Mouse (Mus musculus): ENCODE results near the gene Ugt1a6b.

Gene Ugt1a6b

DNA sequence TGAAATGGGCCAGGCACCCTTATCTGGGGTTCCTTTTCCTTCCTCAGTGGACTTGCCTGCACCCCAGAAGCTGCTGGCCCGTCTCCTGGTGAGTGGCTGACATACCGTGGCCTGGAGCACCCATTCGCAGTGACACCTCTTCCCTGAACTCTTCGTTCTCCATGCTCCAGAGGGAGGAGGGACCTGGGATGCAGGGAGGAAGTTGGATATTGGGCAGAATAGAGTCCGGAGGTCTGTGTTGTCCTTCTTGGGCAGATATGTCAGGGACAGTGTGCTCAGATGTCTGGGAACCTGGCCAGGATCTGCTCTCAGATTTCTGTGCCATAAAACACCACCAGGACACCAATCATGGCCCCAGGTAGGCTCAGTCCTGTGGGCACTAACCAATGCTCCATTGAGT is 137.0 kb downstream of the Ugt1a6b start:
- DNase-seq (ENCODE audit: low spot score) = no peak

DNA sequence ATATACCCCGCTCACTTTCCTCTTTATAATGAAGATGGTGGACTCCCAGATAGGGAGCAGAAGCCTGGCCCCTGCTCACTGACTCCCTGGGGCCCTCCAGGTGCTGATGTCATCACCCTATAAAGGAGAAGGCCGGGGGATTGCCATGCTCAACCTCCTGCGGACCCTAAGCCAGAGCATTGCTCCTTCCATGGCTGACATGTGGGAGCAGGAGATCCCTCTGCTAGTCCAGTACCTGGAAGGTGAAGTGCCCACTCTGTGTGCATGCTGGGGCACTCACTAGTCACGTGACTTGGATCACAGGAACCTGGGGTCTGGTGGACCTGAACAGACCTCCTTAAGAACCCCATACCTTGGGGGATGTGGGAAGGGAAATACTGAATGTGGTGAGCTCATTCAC is 137.5 kb downstream of the Ugt1a6b start:
- DNase-seq (ENCODE audit: low spot score) = no peak

DNA sequence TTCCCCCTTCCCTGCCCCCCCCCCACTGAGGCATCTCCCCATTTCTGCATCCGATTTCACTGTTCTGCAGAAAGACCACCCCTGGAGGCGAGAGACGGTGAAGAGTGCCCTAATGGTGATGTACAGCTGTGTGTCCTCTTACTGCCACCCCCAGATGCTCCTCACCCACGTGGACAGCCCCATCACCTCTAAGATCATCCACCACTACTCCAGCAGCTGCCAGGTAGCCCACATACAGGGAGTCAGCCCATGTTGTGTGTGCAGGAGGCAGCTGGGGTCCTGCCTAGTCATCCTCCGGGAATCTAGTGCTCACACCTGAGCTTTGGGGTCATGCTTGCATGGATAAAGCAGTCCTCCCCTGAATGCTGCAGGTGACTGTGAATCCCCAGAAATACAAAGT is 140.8 kb downstream of the Ugt1a6b start:
- DNase-seq (ENCODE audit: low spot score) = no peak

DNA sequence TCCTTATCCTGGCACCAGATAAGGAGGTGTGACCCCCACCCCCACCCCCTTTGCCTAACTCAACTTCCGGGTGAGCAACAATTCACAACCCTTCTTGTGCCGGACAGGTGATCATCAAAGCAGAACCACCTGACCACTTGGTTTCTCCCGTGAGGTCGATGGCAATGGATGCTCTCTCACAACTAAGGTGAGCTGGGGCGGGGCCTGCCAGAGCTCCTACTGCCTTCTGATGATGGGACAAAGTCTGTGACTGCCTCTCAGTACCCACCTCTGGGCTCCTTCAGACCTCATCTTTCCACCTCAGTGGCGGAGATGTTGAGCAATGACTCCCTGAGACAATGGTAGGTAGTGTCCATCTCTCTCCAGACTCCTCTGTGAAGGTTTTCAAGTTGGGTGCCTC is 142.8 kb downstream of the Ugt1a6b start:
- DNase-seq (ENCODE audit: low spot score) = no peak

DNA sequence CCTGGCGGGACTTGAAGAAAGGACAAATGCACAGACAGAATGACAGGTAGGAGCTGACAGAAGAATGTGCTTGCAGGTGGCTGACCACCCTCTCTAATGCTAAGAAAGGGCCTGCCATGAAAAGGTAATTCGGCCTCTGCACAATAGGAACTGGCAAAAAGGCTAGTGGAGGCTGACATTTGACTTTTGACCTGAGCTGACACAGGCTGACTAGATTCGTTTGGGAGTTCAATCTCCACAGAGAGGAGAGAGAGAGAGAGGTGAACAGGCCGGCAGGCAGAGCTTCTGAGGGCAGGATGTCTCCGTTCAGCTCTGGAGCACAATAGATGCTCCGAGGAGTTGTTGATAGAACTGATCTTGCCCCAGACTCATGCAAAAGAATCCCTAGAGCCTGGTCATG is 143.3 kb downstream of the Ugt1a6b start:
- DNase-seq (ENCODE audit: low spot score) = no peak

DNA sequence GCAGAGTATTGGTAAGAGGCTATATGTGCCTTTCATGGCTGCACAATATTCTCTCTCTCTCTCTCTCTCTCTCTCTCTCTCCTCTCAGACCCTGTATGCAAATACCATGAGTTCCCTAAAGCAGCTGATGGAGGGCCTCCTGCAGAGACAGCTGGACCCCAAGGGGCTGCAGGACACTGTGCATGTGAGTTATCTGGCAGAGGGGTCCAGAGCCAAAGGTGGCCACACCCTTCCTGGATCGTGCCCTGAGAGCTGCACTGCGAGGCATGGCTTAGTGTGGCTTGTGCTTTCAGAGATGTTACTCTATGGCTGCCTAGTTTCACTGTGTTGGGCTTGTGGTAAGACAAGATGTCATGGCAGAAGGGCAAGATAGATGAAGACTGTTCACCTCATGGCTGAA is 144.6 kb downstream of the Ugt1a6b start:
- no peak for DNase-seq (ENCODE audit: low spot score)

DNA sequence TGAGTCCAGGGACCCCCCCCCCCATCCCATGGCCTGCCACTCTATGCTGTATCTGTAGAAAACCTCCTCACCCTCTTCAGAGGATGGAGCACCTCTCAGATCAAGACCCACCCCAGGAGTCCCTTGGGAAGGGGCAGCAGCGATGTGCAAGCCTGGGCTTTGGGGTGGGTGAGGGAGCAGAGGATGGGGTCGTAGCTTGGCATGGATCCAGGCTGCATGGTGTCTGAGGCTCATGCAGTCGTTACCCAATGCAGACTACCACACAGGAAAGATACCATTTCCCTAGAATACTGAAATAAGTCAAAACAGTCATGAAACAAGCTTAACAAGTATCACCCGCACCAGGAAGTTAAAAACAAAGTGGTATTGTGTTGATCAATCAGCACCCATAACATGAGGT is 145.6 kb downstream of the Ugt1a6b start:
- DNase-seq (ENCODE audit: low spot score) = no peak

DNA sequence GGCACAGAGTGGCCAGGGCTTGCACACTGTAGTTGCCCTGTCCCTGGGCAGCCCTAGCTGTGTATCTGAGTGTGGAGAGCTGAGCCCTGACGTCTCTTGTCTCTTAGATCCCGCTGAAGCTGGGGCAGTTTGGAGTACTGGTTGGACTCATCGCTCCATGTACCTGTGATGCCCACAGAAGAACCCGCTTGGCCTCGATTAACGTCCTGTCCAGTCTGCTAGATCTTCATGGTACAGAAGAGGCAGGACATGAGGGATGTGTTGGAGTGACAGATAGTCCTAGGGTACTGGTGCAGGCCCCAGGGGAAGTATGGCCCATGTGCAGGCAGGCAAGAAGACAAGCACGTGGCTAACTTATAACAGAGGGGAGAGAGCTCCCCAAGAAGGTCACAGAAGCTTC is 146.5 kb downstream of the Ugt1a6b start:
- DNase-seq (ENCODE audit: low spot score) = no peak

DNA sequence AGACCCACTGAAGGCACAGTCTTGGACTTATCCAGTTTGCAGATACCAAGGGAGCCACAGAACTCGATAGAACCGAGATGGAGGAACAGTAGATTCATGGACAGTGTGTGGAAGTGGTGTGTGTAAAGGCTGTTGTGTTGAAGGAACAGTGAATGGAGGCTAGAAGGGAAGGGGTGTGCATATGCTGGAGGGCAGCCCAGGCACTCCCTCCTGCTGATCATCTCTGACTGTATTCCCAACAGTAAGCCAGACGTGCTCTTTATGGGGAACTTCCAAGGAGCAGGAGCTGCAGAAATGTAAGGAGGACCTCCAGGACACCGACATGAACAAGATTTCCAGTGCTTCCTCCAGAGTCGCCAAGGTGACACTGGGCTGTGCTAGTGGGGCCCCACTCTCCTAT is 147.0 kb downstream of the Ugt1a6b start:
- DNase-seq (ENCODE audit: low spot score) = no peak

DNA sequence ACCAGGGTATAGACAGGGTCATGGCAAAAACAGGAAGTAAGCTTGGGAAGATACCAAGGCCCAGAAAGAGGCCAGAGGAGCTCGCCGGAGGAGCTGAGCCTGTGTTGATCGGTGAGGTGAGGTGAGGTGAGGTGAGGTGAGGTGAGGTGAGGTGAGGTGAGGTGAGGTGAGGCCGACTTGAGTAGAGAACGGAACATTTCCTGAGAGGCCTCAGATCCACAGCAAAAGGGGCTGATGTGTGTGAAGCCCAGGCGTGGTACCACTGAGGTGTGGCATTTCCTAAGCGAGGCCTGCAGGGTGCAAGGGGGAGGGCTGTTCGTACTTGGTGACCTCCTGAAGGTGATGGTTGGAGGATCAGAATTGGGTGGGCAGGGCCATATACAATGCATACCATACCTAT is 150.1 kb downstream of the Ugt1a6b start:
- DNase-seq (ENCODE audit: low spot score) = no peak

DNA sequence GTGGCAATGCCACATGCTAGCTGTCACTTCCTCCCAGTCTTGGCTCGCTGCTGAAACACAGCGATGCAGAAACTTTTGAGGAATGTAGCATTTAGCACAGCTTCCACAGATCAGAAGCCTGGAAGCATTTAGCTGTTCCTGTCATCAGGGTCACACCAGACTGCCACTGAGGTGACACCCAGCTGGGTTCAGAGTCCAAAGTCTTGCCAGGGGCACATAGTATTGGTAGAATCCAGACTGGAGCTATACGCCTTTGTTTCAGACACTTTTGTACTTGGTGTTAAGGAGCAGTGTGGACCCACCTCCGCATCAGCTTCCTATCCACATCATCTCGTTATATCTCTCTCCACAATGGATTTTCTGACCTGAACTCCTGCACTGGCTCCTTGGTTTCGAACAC is 150.5 kb downstream of the Ugt1a6b start:
- DNase-seq (ENCODE audit: low spot score) = no peak

DNA sequence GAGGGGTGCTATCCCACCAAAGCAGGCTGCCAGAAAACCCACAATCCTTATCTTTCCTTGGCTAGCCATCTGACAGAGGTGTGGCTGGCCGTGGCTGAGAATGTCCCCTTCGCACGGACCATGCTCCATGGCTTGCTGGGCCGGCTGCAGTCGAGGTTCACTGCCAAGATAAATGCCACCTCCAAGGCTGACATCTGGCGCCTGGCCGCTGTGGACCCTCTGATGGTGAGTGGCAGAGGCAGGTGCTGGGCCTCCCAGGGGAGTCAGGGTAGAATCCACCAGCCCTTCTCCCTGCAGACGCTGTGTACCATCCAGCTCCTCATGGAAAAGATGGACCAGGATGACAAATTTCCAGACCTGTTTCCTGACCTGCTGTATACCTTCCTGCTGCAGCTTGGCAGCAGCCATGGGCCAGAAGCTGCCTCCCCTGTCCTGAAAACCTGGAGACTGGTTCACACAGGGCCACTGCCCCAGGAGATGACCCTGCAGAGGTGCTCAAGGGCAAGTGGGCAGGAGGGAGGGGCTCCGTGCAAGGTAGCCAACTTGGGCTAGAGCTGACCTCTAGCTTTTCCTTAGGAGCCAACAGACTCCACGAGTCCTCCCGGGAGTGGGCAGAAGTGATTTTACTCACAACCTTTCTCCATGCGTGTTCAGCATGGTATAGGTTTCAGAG is 151.9 kb downstream of the Ugt1a6b start:
- no peak for DNase-seq (ENCODE audit: low spot score)

DNA sequence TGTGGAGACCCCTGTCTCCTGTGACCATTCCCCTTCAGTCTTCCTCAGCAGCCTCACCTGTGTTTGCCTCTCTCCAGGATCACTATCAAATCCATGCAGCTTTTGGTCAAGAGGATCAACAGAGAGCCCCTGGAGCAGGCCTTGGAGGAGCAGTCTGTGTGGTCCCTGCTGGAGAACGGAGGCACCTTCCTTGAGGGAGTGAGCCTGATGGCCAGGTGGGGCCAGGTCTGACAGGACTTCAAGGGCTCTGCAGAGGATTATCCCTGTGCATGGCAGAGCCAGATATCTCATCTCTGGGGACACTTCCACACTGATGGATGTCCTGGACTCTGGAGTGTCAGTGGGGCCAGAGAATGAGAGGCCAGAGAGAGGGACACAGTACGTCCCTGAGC is 152.4 kb downstream of the Ugt1a6b start:
- no peak for DNase-seq (ENCODE audit: low spot score)

DNA sequence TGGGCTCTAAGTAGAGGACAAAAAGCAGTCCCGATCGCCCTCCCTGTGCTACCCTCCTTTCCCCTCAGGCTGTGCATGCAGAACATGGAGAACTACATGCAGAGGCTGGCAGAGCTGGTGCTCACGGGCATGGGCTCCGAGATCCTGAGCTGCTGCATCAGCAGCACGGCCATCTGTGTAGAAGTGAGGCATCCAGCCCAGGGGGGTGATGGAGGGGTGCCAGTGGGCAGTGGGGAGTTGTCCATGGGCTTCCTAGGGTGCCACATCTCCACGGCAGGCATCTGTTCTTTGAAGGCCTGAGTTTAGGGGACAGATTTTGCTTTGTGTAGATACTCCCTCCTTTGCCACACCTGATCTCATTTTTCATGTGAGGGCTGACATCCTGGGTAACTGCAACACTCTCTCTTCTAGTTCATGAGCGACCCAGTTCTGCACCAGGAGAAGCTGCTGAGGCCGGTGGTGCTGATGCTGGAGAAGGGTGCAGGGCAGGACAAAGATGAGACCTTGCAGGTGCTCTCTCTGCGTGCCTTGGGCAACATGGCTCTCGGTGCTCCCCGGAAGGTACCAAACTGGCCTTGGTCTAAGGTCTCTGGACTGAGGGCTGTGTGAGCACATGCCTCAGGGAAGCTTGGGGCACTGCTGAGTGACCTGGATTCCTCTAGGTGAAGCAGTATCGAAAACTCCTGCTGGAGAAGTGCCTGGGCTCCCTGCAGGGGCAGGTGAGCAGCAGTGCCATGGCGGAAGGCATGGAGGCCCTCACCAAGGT is 153.1 kb downstream of the Ugt1a6b start:
- no peak for DNase-seq (ENCODE audit: low spot score)

DNA sequence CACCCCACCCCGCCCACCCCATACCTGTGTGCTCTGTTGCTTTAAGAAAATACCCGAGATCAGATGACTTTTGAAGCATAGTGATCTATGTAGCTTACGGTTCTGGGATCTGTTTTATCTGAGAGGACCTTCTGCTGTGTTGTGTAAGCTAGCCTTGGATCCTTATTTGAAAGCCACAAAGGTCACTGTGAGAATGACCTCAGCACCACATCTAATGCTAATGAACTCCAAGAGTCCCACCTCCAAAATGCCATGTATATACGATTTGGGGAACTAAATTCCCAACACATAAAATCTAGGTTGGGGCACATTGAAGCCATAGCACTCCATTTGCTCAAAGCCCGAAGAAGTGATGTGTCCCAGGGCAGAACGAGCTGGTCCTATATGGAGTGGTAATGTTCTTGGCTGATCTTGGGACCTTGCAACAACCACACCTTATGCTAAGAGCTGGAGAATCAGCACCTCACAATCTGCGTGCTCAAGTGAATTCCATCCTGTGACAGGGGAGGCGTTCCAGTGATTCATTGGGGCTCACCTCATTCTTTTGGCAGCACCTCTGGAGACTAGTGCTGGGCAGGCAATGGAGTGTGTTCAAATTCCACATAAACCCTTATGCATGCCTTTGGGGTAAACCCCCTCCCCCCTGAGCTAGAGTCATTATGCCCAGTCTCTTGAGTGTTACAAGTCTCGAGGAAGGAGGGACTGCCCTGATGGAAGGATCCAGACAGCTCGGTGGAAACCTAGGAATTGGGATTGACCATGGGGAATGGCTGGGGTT is 154.0 kb downstream of the Ugt1a6b start:
- no peak for DNase-seq (ENCODE audit: low spot score)

DNA sequence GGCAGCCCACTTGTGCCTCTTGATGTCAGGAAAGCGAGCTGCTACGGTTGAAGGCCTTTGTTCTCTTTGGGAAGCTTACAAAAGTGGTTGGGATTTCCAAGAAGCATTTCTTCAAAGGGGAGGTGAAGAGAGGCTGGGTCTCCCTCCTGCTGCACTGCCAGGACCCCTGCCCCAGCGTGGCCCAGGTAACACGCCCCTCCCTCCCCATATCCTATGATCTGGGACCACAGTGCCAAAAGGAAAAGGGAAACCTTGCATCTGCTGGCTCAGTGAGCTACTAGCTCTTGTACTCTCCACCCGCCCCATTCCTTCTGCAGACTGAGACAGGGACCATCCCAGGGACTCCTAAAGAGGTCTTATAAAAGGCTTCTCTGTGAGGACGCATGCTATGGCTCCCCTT is 154.6 kb downstream of the Ugt1a6b start:
- no peak for DNase-seq (ENCODE audit: low spot score)

DNA sequence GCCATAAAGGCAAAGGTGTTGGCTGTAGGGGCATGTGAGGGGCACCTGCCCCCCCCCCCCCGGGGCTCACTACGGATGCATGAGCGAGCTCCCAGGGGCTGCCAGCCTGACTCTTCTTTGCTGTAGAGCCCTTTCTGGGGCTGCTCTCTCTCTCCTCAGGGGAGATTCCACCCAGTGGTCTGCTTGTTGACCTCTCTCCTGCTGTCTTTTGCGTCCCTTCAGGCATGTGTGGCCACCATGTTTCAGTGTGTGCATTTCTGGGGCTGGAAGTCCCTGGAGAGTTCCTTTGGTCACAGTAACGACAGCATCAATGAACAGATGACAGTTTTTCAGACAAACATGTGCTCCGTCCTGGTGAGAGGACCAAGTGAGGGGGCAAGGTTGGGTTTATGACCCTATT is 155.3 kb downstream of the Ugt1a6b start:
- no peak for DNase-seq (ENCODE audit: low spot score)

DNA sequence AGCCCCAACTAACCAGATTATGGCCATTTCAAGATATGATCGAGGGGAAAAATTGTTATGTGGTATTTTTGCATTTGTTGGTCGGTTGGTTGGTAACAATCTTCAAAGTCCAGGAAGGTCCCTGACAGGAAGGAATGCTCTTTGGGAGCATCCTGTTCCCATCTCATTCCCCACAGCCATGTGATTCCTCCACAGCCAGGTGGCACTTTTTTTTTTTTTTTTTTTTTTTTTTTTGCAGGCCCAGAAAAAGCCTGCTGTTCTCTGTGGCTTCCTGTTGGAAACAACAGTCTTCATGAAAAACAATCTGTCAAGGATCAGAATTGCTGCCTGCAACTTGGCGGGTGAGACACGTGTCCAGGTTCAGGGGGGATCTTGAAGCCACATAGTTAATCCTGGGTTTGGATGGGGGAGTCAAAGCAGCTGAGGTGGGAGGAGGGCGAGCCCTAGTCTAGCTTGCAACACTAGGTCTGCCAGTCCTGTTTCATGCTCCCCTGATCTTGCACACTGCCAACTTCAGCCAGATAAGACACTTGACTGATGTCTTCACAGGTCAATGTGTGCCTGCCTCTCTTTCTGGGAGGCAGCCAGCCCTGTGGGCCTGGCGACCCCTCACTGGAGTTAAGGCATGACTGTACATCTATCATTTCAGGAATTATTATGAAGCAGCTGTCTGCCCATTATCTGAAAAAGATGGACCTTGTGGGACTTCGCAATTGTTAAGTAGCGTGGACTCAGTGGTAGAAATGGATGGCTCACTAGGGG is 156.0 kb downstream of the Ugt1a6b start:
- DNase-seq (ENCODE audit: low spot score) = no peak

DNA sequence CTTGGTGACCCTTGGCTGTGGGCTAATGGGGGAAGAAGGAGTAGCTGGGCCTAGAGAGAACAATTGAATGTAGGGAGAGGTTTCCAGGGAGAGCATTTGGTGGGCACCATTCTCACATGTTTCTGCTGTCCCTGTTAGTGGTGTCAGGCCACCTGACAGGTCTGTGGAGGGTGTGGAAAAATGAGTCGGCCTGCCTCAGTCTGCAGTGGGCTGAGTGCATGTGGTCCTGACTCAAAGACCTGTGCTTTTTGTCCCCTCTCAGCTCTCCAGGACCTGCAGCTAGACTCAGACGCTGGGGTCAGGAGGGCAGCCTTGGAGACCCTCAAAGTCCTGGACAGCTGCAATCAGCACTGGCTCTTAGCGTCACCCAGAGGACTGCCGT is 156.6 kb downstream of the Ugt1a6b start:
- DNase-seq (ENCODE audit: low spot score) = no peak

DNA sequence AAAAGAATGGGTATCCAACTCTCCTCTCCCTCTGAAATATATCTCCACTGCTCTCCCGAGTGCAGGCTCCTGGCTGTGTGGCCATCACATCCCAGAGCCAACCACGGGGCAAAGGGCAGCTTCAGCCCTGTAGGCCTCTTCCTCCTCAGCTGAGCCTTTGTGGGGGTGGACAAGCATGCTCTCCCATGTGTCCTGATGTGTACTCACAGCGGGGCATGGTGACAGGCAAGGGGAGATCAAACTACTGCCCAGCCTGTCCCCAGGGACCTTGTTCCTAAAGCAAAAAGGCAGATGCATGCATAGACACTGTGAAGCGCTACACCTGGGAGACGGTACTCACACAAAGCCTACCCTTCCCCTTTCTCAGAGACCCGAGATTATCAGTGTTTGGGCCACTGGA is 157.1 kb downstream of the Ugt1a6b start:
- DNase-seq (ENCODE audit: low spot score) = no peak

DNA sequence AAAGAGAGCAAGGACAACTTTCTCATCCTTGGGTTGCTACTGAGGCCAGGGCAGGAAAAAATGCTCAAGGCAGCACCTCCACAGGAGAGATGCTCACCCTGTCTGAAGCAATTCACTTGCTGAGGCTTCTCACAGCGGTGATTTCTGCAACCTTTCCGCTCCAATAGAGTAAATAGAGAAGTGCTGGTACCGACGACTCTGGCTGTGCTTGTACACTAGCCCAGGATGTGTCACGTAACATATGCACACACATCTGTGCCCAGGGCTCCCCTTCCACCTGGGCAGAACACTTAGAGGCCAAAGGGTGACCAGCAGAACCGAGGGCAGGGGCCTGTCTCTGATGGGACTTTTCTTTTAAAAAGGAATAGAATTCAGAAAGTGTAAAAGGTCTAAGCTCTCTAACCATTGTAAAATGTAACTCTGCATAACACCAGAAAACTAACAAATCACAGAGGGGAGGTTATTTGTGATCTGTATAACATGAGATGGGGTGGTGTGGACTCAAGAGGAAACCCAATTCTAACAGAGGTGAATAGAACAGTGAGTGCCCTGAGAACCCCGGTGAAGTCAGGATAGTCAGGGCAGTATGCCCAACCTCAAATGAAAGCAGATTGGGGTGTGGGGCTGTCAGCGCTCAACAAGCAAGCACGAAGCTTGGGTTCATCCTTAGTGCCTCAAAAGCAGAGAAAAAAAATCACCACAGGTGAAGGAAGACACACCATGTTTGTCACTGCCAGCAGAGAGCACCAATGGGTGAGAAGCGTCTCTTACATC is 157.7 kb downstream of the Ugt1a6b start:
- no peak for DNase-seq (ENCODE audit: low spot score)

DNA sequence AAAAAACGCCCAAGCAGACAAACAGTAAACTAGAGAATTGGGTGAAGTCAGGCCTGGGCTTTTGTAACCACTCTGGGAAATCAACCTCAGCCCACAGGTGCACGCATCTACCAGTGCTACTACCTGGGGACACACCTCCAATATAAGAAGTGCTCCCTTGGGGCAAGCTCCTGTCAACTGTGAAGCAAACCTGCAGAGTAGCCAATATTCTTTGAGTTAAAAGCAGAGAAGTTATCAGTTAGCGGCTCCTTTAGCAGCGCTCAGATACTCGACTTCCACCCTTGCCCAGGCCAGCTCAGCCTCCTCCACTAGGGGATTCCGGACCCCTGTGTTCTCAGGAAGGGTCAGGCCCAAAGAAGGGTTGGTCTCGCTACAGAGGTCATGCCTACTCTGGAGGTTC is 158.7 kb downstream of the Ugt1a6b start:
- DNase-seq (ENCODE audit: low spot score) = no peak

Measured in embryo, embryonic 10.5 days (tissue).